Mouse (Mus musculus) cortical plate, adult 2 months (tissue): ENCODE measurements at regions not wholly inside any gene's neighbourhood (a gene's known extent, or its start where the extent isn't known, plus 50 kb on each side); places are given as distances from the start of the nearest gene placed in this dataset.

Source experiments
- CTCF ChIP-seq: fragments of 200-500 bp; IDR thresholded peaks from 2 replicates; pipeline ENCODE4 v1.5.1; 2011; ENCODE audit warnings: mild to moderate bottlenecking, control low read depth, low read length; ENCODE audit not compliant: insufficient read depth; ENCODE audit errors: extremely low read depth
- POLR2A ChIP-seq: fragments of 200-500 bp; IDR thresholded peaks from 2 replicates; pipeline ENCODE4 v1.6.1; 2011; ENCODE audit warnings: mild to moderate bottlenecking, low read length, control low read depth; ENCODE audit not compliant: insufficient read depth; ENCODE audit errors: extremely low read depth

- TF ChIP-seq CTCF (no peak), POLR2A (no peak)
Observed at GRCm38 (mm10) chr3:21293308-21293707, 783.1 kb upstream of the Tbl1xr1 start.
